Mouse (Mus musculus) liver, postnatal 0 days (tissue): ENCODE measurements around the gene Rbl2.

Experiments
- CTCF ChIP-seq: sonication (generic); IDR thresholded peaks from 2 replicates; pipeline ENCODE4 v1.5.1; 2016; ENCODE audit warnings: antibody characterized with exemption, low read depth
- EP300 ChIP-seq: IDR thresholded peaks from 2 replicates; pipeline ENCODE4 v1.6.1; 2016; ENCODE audit warnings: antibody characterized with exemption, low read depth, mild to moderate bottlenecking

- TF ChIP-seq CTCF, result no peak
- TF ChIP-seq EP300, result no peak
Measured at GRCm38 (mm10) chr8:91132731-91133130, 62.9 kb downstream of the Rbl2 start.
